Mouse (Mus musculus): ENCODE measurements around the gene Arrdc5.

- no peak for TF ChIP-seq EP300 (IDR thresholded peaks at IDR 0.05; ENCODE audit: insufficient read depth, low read depth, low read length)
- TF ChIP-seq POLR2A (IDR thresholded peaks at IDR 0.05; ENCODE audit: insufficient read depth, low read length) = peak; percentile 16
Observed at GRCm38 (mm10) chr17:56255863-56256238, 44.2 kb downstream of the Arrdc5 start.

Measured in ES-Bruce4 (cell line).